Mouse (Mus musculus) midbrain, embryonic 13.5 days (tissue): ENCODE measurements around the gene Gjc2. TPM values are rescaled to one million over a fixed set of nuclear protein-coding genes. Genes with fewer than 3 reads are reported as not detected.

Experiments used
- ATAC-seq: fragments of 200-750 bp; cut with Nextera tagmentation; 2 replicates; pipeline ENCODE4 v1.8.0; 2017; ENCODE audit warnings: mild to moderate bottlenecking, moderate TSS enrichment, moderate library complexity
- H3K27ac ChIP-seq: fragments of 300-500 bp; sonication (generic); 2 replicates; pipeline ENCODE4 v1.5.1; 2015; ENCODE audit warnings: inconsistent platforms, mild to moderate bottlenecking, moderate library complexity
- H3K27me3 ChIP-seq: fragments of 300-500 bp; sonication (generic); 2 replicates; pipeline ENCODE4 v1.6.1; 2015; ENCODE audit warnings: mild to moderate bottlenecking, inconsistent platforms
- H3K36me3 ChIP-seq: fragments of 300-500 bp; sonication (generic); 2 replicates; pipeline ENCODE4 v1.6.1; 2015; ENCODE audit warnings: mild to moderate bottlenecking, inconsistent platforms
- H3K4me1 ChIP-seq: fragments of 300-500 bp; sonication (generic); replicated peaks from 2 replicates; pipeline ENCODE4 v1.6.1; 2015; ENCODE audit warnings: inconsistent platforms
- H3K4me2 ChIP-seq: fragments of 300-500 bp; sonication (generic); replicated peaks from 2 replicates; pipeline ENCODE4 v1.6.1; 2015; ENCODE audit warnings: moderate library complexity, mild to moderate bottlenecking, inconsistent platforms
- H3K4me3 ChIP-seq: fragments of 300-500 bp; sonication (generic); replicated peaks from 2 replicates; pipeline ENCODE4 v1.5.1; 2015; ENCODE audit warnings: mild to moderate bottlenecking, inconsistent platforms
- H3K9ac ChIP-seq: fragments of 300-500 bp; sonication (generic); replicated peaks from 2 replicates; pipeline ENCODE4 v1.6.1; 2015; ENCODE audit warnings: mild to moderate bottlenecking, inconsistent platforms
- H3K9me3 ChIP-seq: fragments of 300-500 bp; sonication (generic); 2 replicates; pipeline ENCODE4 v1.6.1; 2016; ENCODE audit warnings: mild to moderate bottlenecking, inconsistent platforms
- WGBS: fragments of 180-500 bp; shearing (Covaris S2); methylation state at CpG from one replicate; pipeline ENCODE4 v1.1.7; 2015; 5-methylcytosine and 5-hydroxymethylcytosine counted together
- polyA plus RNA-seq: library from polyadenylated mRNA; unstranded; fragments of >200 nt; fragmentation: Nextera tagmentation; extraction: Ambion mirVana; gene quantifications from 2 replicates; pipeline ENCODE4 v1.2.1, GENCODE M21; 2015

The Gjc2 gene
- polyA plus RNA-seq, 1 experiment from 2014 or later, result not detected

GRCm38 (mm10) chr11:59174189-59174838, 8.7 kb downstream of the Gjc2 start:
- ATAC-seq, result no peak
- Histone ChIP-seq H3K9ac (no peak overlapping the region), H3K4me3 (no peak overlapping the region), H3K27ac (no peak overlapping the region), H3K4me2 (no peak overlapping the region), H3K9me3 (no peaks in the 10 kb centered on the region), H3K27me3 (peaks cover 66% of the 10 kb centered on the region), H3K4me1 (0 out of 2 replicates have a peak, but pooled peaks cover 4% of the 10 kb centered on the region), H3K36me3 (no peaks in the 10 kb centered on the region)
- 52% methylated on average over 6 of the region's 6 CpGs for WGBS

- WGBS, result 78% methylated on average over 4 of the region's 4 CpGs
- peaks cover 28% of the 10 kb centered on the region for H3K27me3 ChIP-seq
- ATAC-seq, result no peak
These were observed 12.5 kb downstream of the Gjc2 start for GRCm38 (mm10) chr11:59170549-59170948.

GRCm38 (mm10) chr11:59169807-59170206, 13.2 kb downstream of the Gjc2 start:
- WGBS, result 82% methylated on average over 3 of the region's 3 CpGs
- H3K27me3 ChIP-seq, result peaks cover 21% of the 10 kb centered on the region
- no peaks in the 10 kb centered on the region for H3K4me1 ChIP-seq
- H3K9ac ChIP-seq, result no peak overlapping the region
- ATAC-seq, result no peak
- H3K27ac ChIP-seq, result no peak overlapping the region
- H3K36me3 ChIP-seq, result no peaks in the 10 kb centered on the region
- no peak overlapping the region for H3K4me3 ChIP-seq
- H3K9me3 ChIP-seq, result no peaks in the 10 kb centered on the region
- H3K4me2 ChIP-seq, result no peak overlapping the region

More at GRCm38 (mm10) chr11:59170549-59170948, 12.5 kb downstream of the Gjc2 start:
- Histone ChIP-seq H3K36me3 (no peaks in the 10 kb centered on the region), H3K9ac (no peak overlapping the region), H3K4me1 (no peaks in the 10 kb centered on the region), H3K4me2 (no peak overlapping the region), H3K9me3 (no peaks in the 10 kb centered on the region), H3K4me3 (no peak overlapping the region), H3K27ac (no peak overlapping the region)

GRCm38 (mm10) chr11:59165616-59166241, 17.3 kb downstream of the Gjc2 start:
- 50% methylated on average over 2 of the region's 2 CpGs for WGBS
- Histone ChIP-seq H3K4me3 (no peak overlapping the region), H3K9ac (no peak overlapping the region), H3K36me3 (no peaks in the 10 kb centered on the region), H3K4me2 (no peak overlapping the region), H3K27ac (no peak overlapping the region), H3K4me1 (peaks cover 21% of the 10 kb centered on the region), H3K9me3 (no peaks in the 10 kb centered on the region), H3K27me3 (no peaks in the 10 kb centered on the region)
- ATAC-seq, result no peak

- no peak overlapping the region for H3K27ac ChIP-seq
- H3K4me3 ChIP-seq, result peak overlapping the region; percentile 57; the same call in 1 of the 2 replicates
- no peaks in the 10 kb centered on the region for H3K36me3 ChIP-seq
- no peaks in the 10 kb centered on the region for H3K27me3 ChIP-seq
- H3K9ac ChIP-seq, result no peak overlapping the region
- H3K4me1 ChIP-seq, result peaks cover 21% of the 10 kb centered on the region
- WGBS, result 86% methylated on average over 9 of the region's 9 CpGs
- H3K9me3 ChIP-seq, result no peaks in the 10 kb centered on the region
- ATAC-seq, result no peak
- peak overlapping the region; percentile 69 for H3K4me2 ChIP-seq
These were observed 18.6 kb downstream of the Gjc2 start for GRCm38 (mm10) chr11:59164384-59164783.

- peak within 1 kb of the TSS; percentile 69 for H3K4me2 ChIP-seq
- peaks cover 5% of the 10 kb centered on the region for H3K36me3 ChIP-seq
- H3K9ac ChIP-seq, result peak within 1 kb of the TSS; percentile 79
- H3K4me3 ChIP-seq, result peak within 1 kb of the TSS; percentile 57
- H3K9me3 ChIP-seq, result no peaks in the 10 kb centered on the region
- ATAC-seq, result peak; percentile 99
- H3K4me1 ChIP-seq, result peaks cover 21% of the 10 kb centered on the region
- 3% methylated on average over 67 of the region's 68 CpGs for WGBS
- H3K27me3 ChIP-seq, result no peaks in the 10 kb centered on the region
- H3K27ac ChIP-seq, result peak within 1 kb of the TSS; percentile 98
These were observed 19.5 kb downstream of the Gjc2 start, which contains the start of gene Iba57 for GRCm38 (mm10) chr11:59163255-59164236. TSS of gene Iba57 (minus strand) at chr11:59163739.

GRCm38 (mm10) chr11:59162443-59163254, 20.4 kb downstream of the Gjc2 start:
- peak overlapping the region; percentile 69 for H3K4me2 ChIP-seq
- H3K36me3 ChIP-seq, result peaks cover 14% of the 10 kb centered on the region
- peaks cover 21% of the 10 kb centered on the region for H3K4me1 ChIP-seq
- H3K27me3 ChIP-seq, result no peaks in the 10 kb centered on the region
- ATAC-seq, result no peak
- H3K9me3 ChIP-seq, result no peaks in the 10 kb centered on the region
- peak overlapping the region; percentile 98 for H3K27ac ChIP-seq
- 58% methylated on average over 9 of the region's 9 CpGs for WGBS
- peak overlapping the region; percentile 79; the same call in 1 of the 2 replicates for H3K9ac ChIP-seq
- peak overlapping the region; percentile 57 for H3K4me3 ChIP-seq

GRCm38 (mm10) chr11:59161398-59161797, 21.6 kb downstream of the Gjc2 start:
- no peak for ATAC-seq
- H3K4me3 ChIP-seq, result no peak overlapping the region
- 79% methylated on average over 5 of the region's 5 CpGs for WGBS
- no peak overlapping the region for H3K27ac ChIP-seq
- peaks cover 21% of the 10 kb centered on the region for H3K4me1 ChIP-seq
- no peaks in the 10 kb centered on the region for H3K9me3 ChIP-seq
- 0 out of 2 replicates have a peak overlapping the region, but pooled peaks have one; percentile 28 for H3K9ac ChIP-seq
- H3K4me2 ChIP-seq, result no peak overlapping the region
- peaks cover 26% of the 10 kb centered on the region for H3K36me3 ChIP-seq
- no peaks in the 10 kb centered on the region for H3K27me3 ChIP-seq

- no peak for ATAC-seq
- WGBS, result 89% methylated on average over 4 of the region's 4 CpGs
These were observed 23.5 kb downstream of the Gjc2 start for GRCm38 (mm10) chr11:59159558-59159957.

GRCm38 (mm10) chr11:59159099-59159498, 23.9 kb downstream of the Gjc2 start:
- 93% methylated on average over 13 of the region's 13 CpGs for WGBS
- ATAC-seq, result no peak
- H3K27me3 ChIP-seq, result no peaks in the 10 kb centered on the region

More at GRCm38 (mm10) chr11:59159558-59159957, 23.5 kb downstream of the Gjc2 start:
- H3K9ac ChIP-seq, result no peak overlapping the region
- H3K4me1 ChIP-seq, result peaks cover 21% of the 10 kb centered on the region
- no peak overlapping the region for H3K27ac ChIP-seq
- H3K4me3 ChIP-seq, result no peak overlapping the region
- H3K4me2 ChIP-seq, result no peak overlapping the region
- H3K9me3 ChIP-seq, result no peaks in the 10 kb centered on the region
- H3K36me3 ChIP-seq, result peaks cover 38% of the 10 kb centered on the region
- H3K27me3 ChIP-seq, result no peaks in the 10 kb centered on the region

GRCm38 (mm10) chr11:59155900-59156299, 27.1 kb downstream of the Gjc2 start:
- no peak overlapping the region for H3K27ac ChIP-seq
- H3K27me3 ChIP-seq, result no peaks in the 10 kb centered on the region
- no peak overlapping the region for H3K9ac ChIP-seq
- peaks cover 38% of the 10 kb centered on the region for H3K36me3 ChIP-seq
- no peak overlapping the region for H3K4me3 ChIP-seq
- 91% methylated on average over 5 of the region's 5 CpGs for WGBS
- no peaks in the 10 kb centered on the region for H3K9me3 ChIP-seq
- H3K4me2 ChIP-seq, result no peak overlapping the region
- H3K4me1 ChIP-seq, result no peaks in the 10 kb centered on the region
- no peak for ATAC-seq

More at GRCm38 (mm10) chr11:59159099-59159498, 23.9 kb downstream of the Gjc2 start:
- H3K4me1 ChIP-seq, result peaks cover 18% of the 10 kb centered on the region
- H3K4me3 ChIP-seq, result no peak overlapping the region
- H3K27ac ChIP-seq, result no peak overlapping the region
- H3K36me3 ChIP-seq, result peaks cover 38% of the 10 kb centered on the region
- no peak overlapping the region for H3K9ac ChIP-seq
- no peak overlapping the region for H3K4me2 ChIP-seq
- no peaks in the 10 kb centered on the region for H3K9me3 ChIP-seq
